Mouse (Mus musculus): ENCODE measurements around the gene Kif1b. TPM values are rescaled to one million over a fixed set of nuclear protein-coding genes. Genes with fewer than 3 reads are reported as not detected.

The Kif1b gene
- 86.7 TPM for polyA plus RNA-seq (2014; fragmentation: Illumina TruSeq; extraction: RNeasy Lipid Tissue Mini Kit (QIAGEN cat#74804); ENCODE audit: low read depth, low replicate concordance)

DNA sequence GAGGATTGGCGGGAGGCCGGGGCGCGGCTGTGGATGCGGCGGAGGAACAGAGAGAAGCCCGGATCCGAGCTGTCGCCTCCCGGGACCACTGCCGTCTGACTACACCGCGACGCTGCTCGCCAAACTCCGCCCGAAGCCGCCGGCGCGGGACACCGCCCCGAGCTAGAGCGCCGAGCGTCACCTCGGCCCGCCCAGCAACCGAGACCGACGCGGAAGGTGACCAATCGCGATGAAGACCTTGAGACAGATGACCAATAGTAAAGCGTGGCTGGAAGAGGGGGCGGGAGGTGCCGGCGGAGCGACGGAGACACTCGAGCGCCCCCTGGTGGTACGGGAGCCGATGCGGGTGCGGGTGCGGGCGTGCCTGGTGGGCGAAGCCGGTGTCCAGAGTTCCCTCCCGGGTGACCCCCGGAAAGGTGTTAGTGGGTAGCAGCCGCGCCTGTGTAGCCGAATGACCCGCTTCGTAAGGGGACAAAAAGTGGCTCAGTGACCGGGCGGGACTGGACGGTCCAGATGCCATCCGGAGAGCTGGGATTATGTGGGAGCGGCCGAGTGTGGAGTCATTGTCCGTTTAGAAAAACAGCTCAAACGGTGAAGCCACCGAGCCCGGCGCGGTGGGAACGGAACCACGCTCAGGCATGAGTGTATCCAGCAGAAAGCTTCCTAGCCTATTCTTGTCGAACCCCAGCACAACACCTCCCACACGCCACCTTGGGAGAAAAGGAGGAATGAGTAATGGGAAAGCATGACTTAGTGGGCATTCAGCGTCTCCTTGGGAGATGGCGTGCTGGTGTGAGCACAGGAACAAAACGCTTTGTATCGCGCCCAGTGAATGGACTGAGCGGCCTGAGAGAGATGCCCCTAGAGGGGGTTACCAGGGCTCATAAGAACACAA is at the start of gene Kif1b:
Gene Kif1b, minus strand, starts transcription at position 98 of the 895 bp plus-strand sequence.

DNA sequence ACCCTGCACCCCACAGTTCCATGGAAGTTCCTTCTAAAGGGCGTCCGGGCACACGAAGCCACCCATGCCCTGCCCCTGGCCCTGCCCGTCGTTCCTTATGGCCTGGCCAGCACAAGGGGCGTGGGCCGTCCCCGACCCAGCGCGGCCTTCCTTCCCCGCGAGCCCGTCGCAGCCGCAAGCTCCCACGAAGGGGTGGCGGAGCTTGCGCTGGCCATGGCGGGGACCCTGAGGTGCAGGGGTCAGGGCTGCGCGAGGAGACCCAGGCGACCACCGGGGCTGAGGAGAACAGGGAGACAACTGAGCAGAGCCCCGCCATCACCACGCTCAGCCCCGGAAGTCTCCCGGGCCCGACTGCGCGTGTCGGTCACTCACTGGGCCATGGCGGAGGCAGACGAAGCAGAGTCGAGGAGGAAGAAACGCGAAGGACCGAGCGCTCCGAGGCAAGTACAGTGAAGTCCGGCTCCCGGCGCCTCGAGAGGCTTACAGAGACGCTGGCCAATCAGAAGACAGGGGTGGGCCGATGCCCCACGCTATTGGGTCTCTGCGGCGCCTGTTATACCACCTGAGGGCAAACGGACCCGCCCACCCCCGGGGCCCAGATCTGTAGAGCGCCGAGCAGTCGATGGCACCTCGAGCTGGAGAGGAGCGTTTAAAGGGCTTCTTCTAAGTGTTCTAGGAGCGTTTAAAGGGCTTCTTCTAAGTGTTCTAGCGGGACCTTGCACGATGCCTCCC is 141.1 kb downstream of the Kif1b start, which contains the start of gene Pgd:
Gene Pgd, minus strand, starts transcription at position 557 of the 732 bp plus-strand sequence.

DNA sequence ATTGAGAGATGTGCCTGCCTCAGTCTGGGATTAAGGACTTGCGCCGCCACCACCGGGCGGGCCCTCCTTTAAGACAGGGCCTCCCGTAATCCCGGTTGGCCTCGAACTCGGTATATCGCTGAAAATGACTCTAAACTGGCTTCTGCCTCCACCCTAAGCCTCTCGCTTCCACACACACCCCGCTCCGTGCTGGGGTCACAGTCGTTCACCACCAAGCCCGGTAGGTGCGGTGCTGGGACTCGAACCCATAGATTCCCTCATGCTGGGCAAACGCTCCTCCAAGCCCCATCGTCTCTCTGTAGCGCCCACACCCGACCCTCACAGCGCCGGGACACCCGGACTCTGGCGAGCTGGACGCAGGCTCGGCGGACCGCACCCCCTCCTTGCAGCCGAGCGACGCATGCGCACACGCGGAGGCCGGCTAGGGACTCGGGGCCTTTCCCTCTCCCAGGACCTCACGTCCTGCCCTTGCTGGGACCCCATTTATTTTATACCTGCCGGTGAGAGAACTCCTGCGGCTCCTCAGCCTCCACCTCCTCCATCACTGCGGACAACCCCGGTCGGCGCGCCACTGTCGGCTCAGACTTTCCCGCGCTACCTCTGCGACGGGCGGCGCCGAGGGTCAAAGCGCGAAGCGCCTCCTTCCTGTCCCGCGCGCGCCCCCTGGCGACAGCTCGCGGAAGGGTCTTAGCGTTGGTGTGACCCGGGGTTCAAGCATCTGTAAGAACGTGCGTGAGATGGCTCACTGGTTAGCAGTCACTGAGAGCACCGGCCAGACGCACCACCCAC is 170.3 kb downstream of the Kif1b start, which contains the start of gene Cenps:
Gene Cenps, minus strand, starts transcription at position 648 of the 789 bp plus-strand sequence.

DNA sequence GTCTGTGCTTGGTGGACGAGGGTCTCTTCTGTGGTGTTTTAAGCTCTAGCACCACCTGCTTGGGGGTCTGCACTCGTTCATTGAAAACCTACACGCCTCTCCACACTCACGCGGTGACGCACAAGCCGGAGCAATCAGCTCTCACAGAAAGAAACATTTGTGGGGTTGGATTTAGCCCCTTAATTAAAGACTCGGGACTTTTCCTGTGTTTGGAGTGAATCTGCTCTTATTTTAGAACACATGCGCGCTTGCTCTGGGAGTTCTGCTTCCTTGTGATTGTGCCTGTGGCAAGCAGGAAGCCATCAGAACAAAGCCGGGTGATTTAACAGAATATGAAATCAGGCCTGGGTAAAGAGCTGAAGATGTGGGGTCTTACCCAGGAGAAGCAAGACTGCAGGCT is 180.8 kb downstream of the Kif1b start, which contains the start of gene Cort:
Gene Cort, minus strand, starts transcription at position 101 of the 400 bp plus-strand sequence.

Other genes with a start within 250 kb of the Kif1b start
- gene Pex14, start 207.8 kb downstream of the Kif1b start, polyA plus RNA-seq (2014; fragmentation: Illumina TruSeq; extraction: RNeasy Lipid Tissue Mini Kit (QIAGEN cat#74804); ENCODE audit: low read depth, low replicate concordance), result 25.3 TPM
- gene Dffa, start 203.5 kb downstream of the Kif1b start, polyA plus RNA-seq (2014; fragmentation: Illumina TruSeq; extraction: RNeasy Lipid Tissue Mini Kit (QIAGEN cat#74804); ENCODE audit: low read depth, low replicate concordance), result 33.6 TPM
- not detected for gene Cort, start 180.9 kb downstream of the Kif1b start, polyA plus RNA-seq (2014; fragmentation: Illumina TruSeq; extraction: RNeasy Lipid Tissue Mini Kit (QIAGEN cat#74804); ENCODE audit: low read depth, low replicate concordance)
- 2.6 TPM for gene Cenps, start 170.1 kb downstream of the Kif1b start, polyA plus RNA-seq (2014; fragmentation: Illumina TruSeq; extraction: RNeasy Lipid Tissue Mini Kit (QIAGEN cat#74804); ENCODE audit: low read depth, low replicate concordance)
- 27.2 TPM for gene Pgd, start 140.9 kb downstream of the Kif1b start, polyA plus RNA-seq (2014; fragmentation: Illumina TruSeq; extraction: RNeasy Lipid Tissue Mini Kit (QIAGEN cat#74804); ENCODE audit: low read depth, low replicate concordance)
- gene Ube4b, start 119.1 kb upstream of the Kif1b start, polyA plus RNA-seq (2014; fragmentation: Illumina TruSeq; extraction: RNeasy Lipid Tissue Mini Kit (QIAGEN cat#74804); ENCODE audit: low read depth, low replicate concordance), result 37.9 TPM
- 26.2 TPM for gene Rbp7, start 147.3 kb upstream of the Kif1b start, polyA plus RNA-seq (2014; fragmentation: Illumina TruSeq; extraction: RNeasy Lipid Tissue Mini Kit (QIAGEN cat#74804); ENCODE audit: low read depth, low replicate concordance)
- not detected for gene Tmem274, start 169.7 kb upstream of the Kif1b start, polyA plus RNA-seq (2014; fragmentation: Illumina TruSeq; extraction: RNeasy Lipid Tissue Mini Kit (QIAGEN cat#74804); ENCODE audit: low read depth, low replicate concordance)
- 32.1 TPM for gene Nmnat1, start 177.5 kb upstream of the Kif1b start, polyA plus RNA-seq (2014; fragmentation: Illumina TruSeq; extraction: RNeasy Lipid Tissue Mini Kit (QIAGEN cat#74804); ENCODE audit: low read depth, low replicate concordance)
- gene Lzic, start 177.5 kb upstream of the Kif1b start, polyA plus RNA-seq (2014; fragmentation: Illumina TruSeq; extraction: RNeasy Lipid Tissue Mini Kit (QIAGEN cat#74804); ENCODE audit: low read depth, low replicate concordance), result 40.7 TPM
- gene Ctnnbip1, start 210.5 kb upstream of the Kif1b start, polyA plus RNA-seq (2014; fragmentation: Illumina TruSeq; extraction: RNeasy Lipid Tissue Mini Kit (QIAGEN cat#74804); ENCODE audit: low read depth, low replicate concordance), result 20.2 TPM

Data from heart, adult 10 weeks (tissue).